Mouse (Mus musculus) liver, embryonic 13.5 days (tissue): ENCODE data around the gene Pdhb. TPM values are rescaled to one million over a fixed set of nuclear protein-coding genes. Genes with fewer than 3 reads are reported as not detected.
"Not testable (repeated sequence)": the region's sequence is repeated elsewhere in the genome, so short reads cannot be mapped to it uniquely, and the experiment has no call there.

Source experiments
- ATAC-seq: fragments of 200-750 bp; cut with Nextera tagmentation; 2 replicates; pipeline ENCODE4 v1.8.0; 2017; ENCODE audit warnings: low read depth, mild to moderate bottlenecking, moderate number of reproducible peaks, moderate library complexity
- DNase-seq: peaks from one replicate; pipeline ENCODE4 v3.0.0; 2022
- H3K27ac ChIP-seq: fragments of 300-500 bp; sonication (generic); 2 replicates; pipeline ENCODE4 v1.5.1; 2015; ENCODE audit warnings: moderate library complexity, mild to moderate bottlenecking, inconsistent platforms
- H3K27me3 ChIP-seq: fragments of 300-500 bp; sonication (generic); 2 replicates; pipeline ENCODE4 v1.6.1; 2015; ENCODE audit warnings: mild to moderate bottlenecking, inconsistent platforms
- H3K36me3 ChIP-seq: fragments of 300-500 bp; sonication (generic); 2 replicates; pipeline ENCODE4 v1.6.1; 2015; ENCODE audit warnings: mild to moderate bottlenecking, inconsistent platforms
- H3K4me1 ChIP-seq: fragments of 300-500 bp; sonication (generic); replicated peaks from 2 replicates; pipeline ENCODE4 v1.6.1; 2015; ENCODE audit warnings: inconsistent platforms
- H3K4me2 ChIP-seq: fragments of 300-500 bp; sonication (generic); 2 replicates; pipeline ENCODE4 v1.6.1; 2015; ENCODE audit warnings: inconsistent platforms, mild to moderate bottlenecking, moderate library complexity
- H3K4me3 ChIP-seq: fragments of 300-500 bp; sonication (generic); replicated peaks from 2 replicates; pipeline ENCODE4 v1.5.1; 2015; ENCODE audit warnings: mild to moderate bottlenecking, inconsistent platforms
- H3K9ac ChIP-seq: fragments of 300-500 bp; sonication (generic); 2 replicates; pipeline ENCODE4 v1.6.1; 2015; ENCODE audit warnings: mild to moderate bottlenecking, inconsistent platforms
- H3K9me3 ChIP-seq: fragments of 300-500 bp; sonication (generic); replicated peaks from 2 replicates; pipeline ENCODE4 v1.6.1; 2016; ENCODE audit warnings: inconsistent platforms
- WGBS: fragments of 180-500 bp; shearing (Covaris S2); methylation state at CpG from one replicate; pipeline ENCODE4 v1.1.7; 2015; ENCODE audit not compliant: insufficient replicate concordance; 5-methylcytosine and 5-hydroxymethylcytosine counted together
- polyA plus RNA-seq: library from polyadenylated mRNA; unstranded; fragments of >200 nt; fragmentation: Nextera tagmentation; extraction: Ambion mirVana; gene quantifications from 2 replicates; pipeline ENCODE4 v1.2.1, GENCODE M21; 2015

Gene Pdhb
- polyA plus RNA-seq, 1 experiment from 2014 or later, result 130 TPM

DNA sequence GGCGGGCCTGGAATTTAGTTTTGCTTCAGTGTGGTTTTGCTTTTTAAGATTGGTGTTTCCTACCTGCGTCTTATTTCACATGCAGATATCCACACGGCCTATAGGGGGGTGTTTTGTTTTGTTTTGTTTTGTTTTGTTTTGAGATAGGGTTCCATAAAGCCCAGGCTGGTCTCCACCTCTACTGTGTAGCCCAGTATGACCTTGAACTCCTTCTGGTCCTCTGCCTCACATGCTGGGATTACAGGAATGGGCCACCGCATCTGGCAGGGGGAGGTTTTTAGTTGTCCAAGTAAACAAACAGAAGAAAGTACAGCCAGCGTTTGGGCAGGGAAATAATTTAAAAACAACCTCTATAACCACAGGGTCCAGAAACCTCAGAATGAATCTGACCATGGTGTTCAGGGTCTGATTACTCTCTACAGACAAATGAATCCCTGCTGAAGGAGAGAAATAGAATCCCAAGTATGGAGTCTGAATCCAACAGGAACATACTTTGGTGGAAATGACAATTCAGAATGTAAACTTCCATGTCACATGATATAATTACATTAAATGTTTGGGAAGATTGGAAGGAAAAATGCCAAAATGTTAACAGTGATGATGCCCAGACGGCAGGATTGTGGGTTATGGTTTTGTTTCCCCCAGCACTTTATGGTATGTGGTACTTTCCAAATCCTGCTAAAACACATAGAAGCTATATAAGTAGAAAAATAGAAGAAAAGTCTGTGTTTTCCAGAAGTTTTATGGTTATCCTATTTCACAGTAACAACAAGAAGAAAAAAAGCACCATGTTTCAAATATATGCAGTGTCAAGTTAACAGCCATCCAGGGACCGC is 48.6 kb downstream of the Pdhb start:
- Histone ChIP-seq H3K4me2 (no peak overlapping the region), H3K9me3 (no peaks in the 10 kb centered on the region), H3K4me3 (no peak overlapping the region), H3K4me1 (no peaks in the 10 kb centered on the region; the same call in 1 of the 2 replicates), H3K9ac (no peak overlapping the region), H3K27me3 (no peaks in the 10 kb centered on the region), H3K36me3 (peaks cover 14% of the 10 kb centered on the region), H3K27ac (no peak overlapping the region)
- DNase-seq (no peak), ATAC-seq (no peak)
- WGBS, result 67% methylated on average over 7 of the region's 7 CpGs

DNA sequence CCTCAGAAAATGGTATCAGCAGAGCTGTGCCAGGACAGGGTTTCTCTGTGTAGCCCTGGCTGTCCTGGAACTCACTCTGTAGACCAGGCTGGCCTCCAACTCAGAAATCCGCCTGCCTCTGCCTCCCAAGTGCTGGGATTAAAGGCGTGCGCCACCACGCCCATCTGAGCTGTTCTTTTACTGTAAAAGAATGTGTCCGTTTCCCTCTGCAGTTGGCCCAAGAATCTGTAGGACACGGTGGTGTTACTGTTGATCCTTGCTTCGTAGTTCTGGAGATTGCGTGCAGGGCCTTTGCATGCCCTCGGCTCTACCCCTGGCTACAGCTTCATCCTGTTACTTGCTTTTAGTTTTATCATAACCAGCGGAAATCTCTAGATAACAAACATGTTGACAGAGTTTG is 49.2 kb downstream of the Pdhb start:
- not testable (repeated sequence) for H3K4me1 ChIP-seq, H3K4me3 ChIP-seq, H3K4me2 ChIP-seq, H3K27me3 ChIP-seq, DNase-seq, ATAC-seq, H3K27ac ChIP-seq, H3K9ac ChIP-seq, H3K9me3 ChIP-seq
- WGBS, result 83% methylated on average over 10 of the region's 10 CpGs
- peaks cover 14% of the 10 kb centered on the region for H3K36me3 ChIP-seq

DNA sequence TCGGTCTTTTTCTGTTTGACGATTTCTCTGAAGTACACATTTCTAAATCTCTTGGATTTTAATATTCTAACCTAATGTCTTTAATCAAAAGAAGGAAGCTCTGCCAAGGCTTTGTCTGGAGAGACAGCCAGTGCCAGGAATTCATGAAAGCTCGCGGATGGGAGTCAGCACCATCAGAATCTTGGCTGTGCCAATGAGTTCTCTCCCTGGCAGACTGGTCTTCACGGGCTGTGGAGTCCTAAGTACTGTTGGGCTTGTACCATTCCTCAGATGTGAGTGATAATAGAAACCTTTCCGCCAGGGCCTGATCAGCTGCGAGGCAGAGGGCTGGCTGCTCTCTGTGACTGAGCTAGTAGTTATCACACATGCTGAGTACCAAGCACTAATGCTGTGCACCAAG is 49.7 kb downstream of the Pdhb start:
- Histone ChIP-seq H3K36me3 (peaks cover 14% of the 10 kb centered on the region), H3K27me3 (no peaks in the 10 kb centered on the region), H3K9ac (no peak overlapping the region), H3K4me1 (no peaks in the 10 kb centered on the region; the same call in 1 of the 2 replicates), H3K4me3 (no peak overlapping the region), H3K4me2 (no peak overlapping the region), H3K9me3 (no peaks in the 10 kb centered on the region), H3K27ac (no peak overlapping the region)
- ATAC-seq (no peak), DNase-seq (no peak)
- WGBS, result 79% methylated on average over 7 of the region's 7 CpGs

DNA sequence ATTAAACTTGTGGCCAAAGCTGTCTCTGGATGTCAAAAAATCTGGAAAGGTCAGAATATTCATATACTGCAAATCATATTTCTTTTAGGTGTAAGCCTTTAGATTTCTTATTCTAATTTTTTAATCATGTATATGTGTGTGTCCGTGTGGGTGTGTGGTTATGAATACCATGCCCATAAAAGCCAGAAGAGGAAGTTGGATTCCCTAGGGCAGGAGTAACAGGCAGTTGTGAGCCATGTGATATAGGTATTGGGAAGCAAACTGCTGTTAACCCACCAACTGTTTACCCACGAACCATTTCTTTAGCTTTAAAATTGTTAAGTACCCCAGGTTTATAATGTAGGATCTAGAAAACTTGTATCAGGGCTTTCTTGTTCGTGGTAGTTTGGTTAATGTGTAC is 52.9 kb downstream of the Pdhb start:
- H3K4me3 ChIP-seq, result no peak overlapping the region
- no peak overlapping the region for H3K27ac ChIP-seq
- H3K27me3 ChIP-seq, result no peaks in the 10 kb centered on the region
- ATAC-seq (no peak), DNase-seq (no peak)
- H3K4me2 ChIP-seq, result no peak overlapping the region
- no peak overlapping the region for H3K9ac ChIP-seq
- WGBS, result 54% methylated on average over 3 of the region's 3 CpGs
- H3K4me1 ChIP-seq, result no peaks in the 10 kb centered on the region; the same call in 1 of the 2 replicates
- no peaks in the 10 kb centered on the region for H3K9me3 ChIP-seq
- H3K36me3 ChIP-seq, result peaks cover 5% of the 10 kb centered on the region; the same call in 1 of the 2 replicates

DNA sequence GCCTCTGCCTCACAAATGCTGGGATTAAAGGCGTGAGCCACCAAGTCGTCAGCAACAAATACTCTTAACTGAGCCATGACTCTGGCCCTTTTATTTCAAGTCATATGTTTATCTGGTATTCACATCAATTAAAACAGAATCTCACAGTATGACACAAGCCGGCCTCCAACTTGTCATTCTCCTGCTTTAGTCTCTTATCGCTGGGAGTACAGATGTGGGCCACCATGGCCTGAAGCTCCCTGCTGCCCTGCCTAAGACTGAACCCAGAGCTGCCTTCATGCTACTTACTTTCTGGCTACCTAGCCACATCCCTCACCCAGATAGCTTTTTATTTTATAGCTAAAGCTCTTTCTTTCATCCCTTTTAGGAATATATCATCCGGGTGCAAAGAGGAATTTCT is 53.4 kb downstream of the Pdhb start:
- H3K4me3 ChIP-seq, result no peak overlapping the region
- ATAC-seq (0 out of 2 replicates have a peak, but pooled peaks have one; percentile 20), DNase-seq (no peak)
- H3K9ac ChIP-seq, result no peak overlapping the region
- no peaks in the 10 kb centered on the region; the same call in 1 of the 2 replicates for H3K4me1 ChIP-seq
- WGBS, result 62% methylated on average over 5 of the region's 5 CpGs
- no peaks in the 10 kb centered on the region for H3K9me3 ChIP-seq
- no peak overlapping the region for H3K4me2 ChIP-seq
- no peak overlapping the region for H3K27ac ChIP-seq
- H3K36me3 ChIP-seq, result peaks cover 5% of the 10 kb centered on the region; the same call in 1 of the 2 replicates
- H3K27me3 ChIP-seq, result no peaks in the 10 kb centered on the region

DNA sequence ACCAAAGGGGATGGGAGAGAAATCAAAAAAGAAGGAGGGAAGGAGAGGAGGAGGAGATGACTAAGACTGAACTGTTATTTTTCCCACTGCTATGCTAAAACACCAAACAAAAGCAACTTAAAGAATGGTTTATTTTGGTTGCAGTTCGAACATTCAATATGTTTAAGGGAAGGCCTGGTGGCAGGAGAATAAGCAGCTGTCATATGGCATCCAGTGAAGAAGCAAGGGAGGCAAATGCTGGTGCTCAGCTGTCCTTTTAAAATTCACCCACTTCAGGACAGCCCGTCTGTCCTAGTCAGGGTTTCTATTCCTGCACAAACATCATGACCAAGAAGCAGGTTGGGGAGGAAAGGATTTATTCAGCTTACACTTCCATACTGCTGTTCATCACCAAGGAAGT is 55.5 kb downstream of the Pdhb start:
- no peak overlapping the region for H3K27ac ChIP-seq
- no peak overlapping the region for H3K4me2 ChIP-seq
- ATAC-seq (no peak), DNase-seq (no peak)
- H3K4me1 ChIP-seq, result no peaks in the 10 kb centered on the region
- no peak overlapping the region for H3K4me3 ChIP-seq
- 57% methylated on average over 2 of the region's 2 CpGs for WGBS
- no peaks in the 10 kb centered on the region for H3K9me3 ChIP-seq
- H3K36me3 ChIP-seq, result peaks cover 5% of the 10 kb centered on the region; the same call in 1 of the 2 replicates
- H3K27me3 ChIP-seq, result no peaks in the 10 kb centered on the region
- no peak overlapping the region for H3K9ac ChIP-seq

Other genes starting within 250 kb of the Pdhb start
- not detected in 2 replicates for gene Gm45521, start 215.7 kb downstream of the Pdhb start, polyA plus RNA-seq
- 1.3 and 1.8 TPM in 2 replicates for gene Dnase1l3, start 178.5 kb downstream of the Pdhb start, polyA plus RNA-seq
- 9.3 and 9.9 TPM in 2 replicates for gene Abhd6, start 170.1 kb downstream of the Pdhb start, polyA plus RNA-seq
- gene Rpp14, start 92.7 kb downstream of the Pdhb start, polyA plus RNA-seq, result 39.3 and 47.5 TPM in 2 replicates
- gene Pxk, start 74.8 kb downstream of the Pdhb start, polyA plus RNA-seq, result 9.7 and 13.1 TPM in 2 replicates
- 3.8 and 4.9 TPM in 2 replicates for gene Kctd6, start 41.1 kb upstream of the Pdhb start, polyA plus RNA-seq
- 9.8 and 12.1 TPM in 2 replicates for gene Acox2, start 86.3 kb upstream of the Pdhb start, polyA plus RNA-seq
- 0.08 TPM in 2 replicates for gene Fam107a, start 145.0 kb upstream of the Pdhb start, polyA plus RNA-seq
- gene Oit1, start 205.7 kb upstream of the Pdhb start, polyA plus RNA-seq, result not detected in 2 replicates